Mouse (Mus musculus) cerebellum, adult 11 months (tissue): ENCODE results near the gene Tmpo.

Experiments used
- DNase-seq: peaks from one replicate; pipeline ENCODE4 v3.0.0; 2022

The Tmpo gene

DNA sequence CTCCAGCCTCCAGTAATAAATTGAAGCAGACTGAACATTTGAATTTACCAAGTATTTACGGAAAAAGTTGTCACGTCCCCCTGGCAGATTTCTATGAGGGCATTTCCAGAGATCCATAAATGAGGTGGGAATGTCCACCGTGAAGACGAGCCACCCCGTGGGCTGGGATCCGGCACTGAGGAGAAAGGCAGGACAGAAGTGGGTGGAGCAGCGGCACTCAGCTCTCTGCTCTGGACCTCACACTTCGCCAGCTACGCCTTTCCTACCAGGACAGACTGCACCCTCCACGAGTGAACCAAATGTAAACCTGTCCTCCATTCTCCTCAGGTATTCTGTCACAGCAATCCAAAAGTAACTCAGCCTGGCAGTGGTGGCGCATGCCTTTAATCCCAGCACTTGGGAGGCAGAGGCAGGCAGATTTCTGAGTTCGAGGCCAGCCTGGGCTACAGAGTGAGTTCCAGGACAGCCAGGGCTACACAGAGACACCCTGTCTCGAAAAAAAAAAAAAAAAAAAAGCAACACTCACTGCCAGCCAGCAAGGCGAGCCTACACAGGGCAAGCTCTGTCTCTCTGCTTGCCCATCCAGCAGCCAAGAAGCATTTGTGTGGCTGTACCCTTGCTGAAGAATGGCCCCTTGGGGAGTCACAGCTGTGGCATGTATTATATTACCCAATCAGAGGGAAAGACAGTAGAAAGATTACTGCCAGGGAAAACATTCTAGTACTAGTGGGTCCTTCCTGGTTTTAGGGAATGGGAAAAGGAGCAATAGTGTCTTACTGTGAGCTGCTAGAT is 78.1 kb downstream of the Tmpo start:
- DNase-seq: no peak

DNA sequence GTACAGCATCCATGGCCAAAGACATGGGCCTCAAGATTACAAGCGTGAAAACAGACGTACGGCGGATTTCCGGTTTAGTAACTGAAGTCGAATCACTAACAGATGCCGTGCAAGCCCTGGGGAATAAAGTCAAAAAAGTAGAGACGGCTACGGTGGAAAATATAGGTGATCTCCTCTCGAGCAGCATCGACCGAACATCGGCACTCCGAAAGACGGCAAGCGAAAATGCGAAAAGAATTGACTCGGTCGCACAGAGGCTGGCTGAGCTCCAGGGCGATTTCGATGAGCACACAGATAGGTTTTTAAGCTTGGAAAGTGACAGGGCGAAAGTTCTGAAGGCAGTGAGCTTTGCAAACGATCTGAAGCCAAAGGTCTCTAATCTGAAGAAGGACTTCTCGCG is 79.2 kb downstream of the Tmpo start:
- no peak for DNase-seq

DNA sequence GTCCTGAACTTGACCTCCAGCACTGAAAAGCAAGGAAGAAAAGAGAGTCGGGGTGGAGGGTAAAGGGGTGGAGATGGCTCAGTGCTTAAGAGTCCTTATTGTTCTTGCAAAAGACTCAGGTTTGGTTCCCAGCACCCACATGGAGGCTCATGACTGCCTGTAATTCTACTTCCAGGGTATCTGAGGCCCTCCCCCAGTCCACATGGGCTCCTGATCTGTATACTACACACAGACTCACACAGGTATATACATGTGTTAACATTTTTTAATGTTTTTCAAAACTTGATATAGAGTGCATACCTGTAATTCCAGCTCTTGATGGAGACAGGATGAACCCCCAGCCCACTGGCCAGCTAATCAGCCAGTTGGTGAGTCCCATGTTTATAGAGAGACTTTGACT is 81.0 kb downstream of the Tmpo start:
- no peak for DNase-seq

DNA sequence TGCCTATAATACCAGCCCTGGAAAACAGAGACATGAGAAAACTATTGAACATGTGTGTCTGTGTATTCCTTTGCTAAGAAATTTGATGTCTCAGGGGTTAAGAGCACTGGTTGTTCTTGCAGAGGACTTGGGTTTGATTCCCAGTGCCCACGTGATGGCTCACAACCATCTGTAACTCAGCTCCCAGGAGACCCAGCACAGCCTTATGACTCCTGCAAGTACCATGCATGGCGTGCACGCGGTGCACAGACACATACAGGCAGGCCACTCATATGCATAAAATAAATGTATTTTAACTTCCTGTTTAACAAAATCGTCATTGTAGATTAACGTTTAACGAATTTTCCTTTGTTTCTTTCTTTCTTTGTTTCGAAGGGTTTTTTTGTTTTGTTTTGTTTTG is 83.1 kb downstream of the Tmpo start:
- DNase-seq: no peak
